Mouse (Mus musculus) heart, embryonic 16.5 days (tissue): Measurements from ENCODE around the gene Urad. TPM values are rescaled to one million over a fixed set of nuclear protein-coding genes. Genes with fewer than 3 reads are reported as not detected.

Experiments
- ATAC-seq: fragments of 200-750 bp; cut with Nextera tagmentation; replicated peaks from 2 replicates; pipeline ENCODE4 v1.8.0; 2017; ENCODE audit warnings: moderate number of reproducible peaks; ENCODE audit not compliant: insufficient read depth, low FRiP score; ENCODE audit errors: extremely low read depth
- H3K27ac ChIP-seq: fragments of 300-500 bp; sonication (generic); 2 replicates; pipeline ENCODE4 v1.5.1; 2014; ENCODE audit warnings: mild to moderate bottlenecking, low read length, control low read depth, moderate library complexity
- H3K27me3 ChIP-seq: fragments of 300-500 bp; sonication (generic); 2 replicates; pipeline ENCODE4 v1.6.1; 2014; ENCODE audit warnings: low read length, mixed read lengths; ENCODE audit not compliant: control insufficient read depth, insufficient read depth
- H3K36me3 ChIP-seq: fragments of 300-500 bp; sonication (generic); 2 replicates; pipeline ENCODE4 v1.6.1; 2014; ENCODE audit not compliant: control insufficient read depth, insufficient read depth
- H3K4me1 ChIP-seq: fragments of 300-500 bp; sonication (generic); 2 replicates; pipeline ENCODE4 v1.6.1; 2014; ENCODE audit warnings: low read length, mixed read lengths; ENCODE audit not compliant: control insufficient read depth, insufficient read depth
- H3K4me2 ChIP-seq: fragments of 300-500 bp; sonication (generic); 2 replicates; pipeline ENCODE4 v1.6.1; 2014; ENCODE audit warnings: low read depth, mild to moderate bottlenecking, control low read depth, low read length
- H3K4me3 ChIP-seq: fragments of 300-500 bp; sonication (generic); 2 replicates; pipeline ENCODE4 v1.5.1; 2014; ENCODE audit warnings: mild to moderate bottlenecking, control low read depth, low read length
- H3K9ac ChIP-seq: fragments of 300-500 bp; sonication (generic); 2 replicates; pipeline ENCODE4 v1.6.1; 2014; ENCODE audit warnings: low read length, control low read depth
- H3K9me3 ChIP-seq: fragments of 300-500 bp; sonication (generic); replicated peaks from 2 replicates; pipeline ENCODE4 v1.6.1; 2016; ENCODE audit warnings: low read length; ENCODE audit not compliant: control insufficient read depth
- WGBS: fragments of 180-500 bp; shearing (Covaris S2); extraction: QIAGEN DNeasy Blood & Tissue Kit; methylation state at CpG from one replicate; pipeline ENCODE4 v1.1.7; 2014; 5-methylcytosine and 5-hydroxymethylcytosine counted together
- microRNA-seq: library from miRNA; unstranded; fragments of <30 nt; microRNA quantifications from one replicate; pipeline ENCODE4, GENCODE M21; 2017
- polyA plus RNA-seq: library from polyadenylated mRNA; unstranded; fragments of >200 nt; fragmentation: Nextera tagmentation; extraction: Ambion mirVana; gene quantifications from 2 replicates; pipeline ENCODE4 v1.2.1, GENCODE M21; 2015

Urad gene
- polyA plus RNA-seq, 1 experiment from 2014 or later: not detected

DNA sequence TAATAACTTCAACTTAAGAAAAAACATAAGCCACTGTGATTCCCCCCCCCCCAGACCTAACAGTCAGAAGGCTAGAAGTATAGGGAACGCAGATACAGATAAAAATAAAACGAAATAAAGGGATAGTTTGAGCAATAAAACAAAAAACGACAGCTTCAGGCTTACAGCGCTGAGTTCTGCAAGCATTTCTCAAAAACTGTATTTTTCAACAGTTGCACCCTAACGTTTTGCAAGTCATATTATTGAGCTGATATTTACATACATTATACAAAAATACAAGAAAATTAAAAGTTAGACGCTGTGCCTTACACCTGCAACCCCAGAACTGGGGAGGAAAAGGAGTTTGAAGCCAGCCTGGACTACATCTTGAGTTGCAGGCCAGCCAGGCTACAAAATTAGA, 52.9 kb downstream of the Urad start:
- no peaks in the 10 kb centered on the region for H3K4me1 ChIP-seq
- H3K27ac ChIP-seq: no peak overlapping the region
- peaks cover 86% of the 10 kb centered on the region for H3K27me3 ChIP-seq
- H3K9me3 ChIP-seq: no peaks in the 10 kb centered on the region
- H3K36me3 ChIP-seq: no peaks in the 10 kb centered on the region
- no peak for ATAC-seq
- no peak overlapping the region for H3K4me3 ChIP-seq
- H3K4me2 ChIP-seq: no peak overlapping the region
- WGBS: 5% methylated on average over 6 of the region's 6 CpGs
- H3K9ac ChIP-seq: no peak overlapping the region

DNA sequence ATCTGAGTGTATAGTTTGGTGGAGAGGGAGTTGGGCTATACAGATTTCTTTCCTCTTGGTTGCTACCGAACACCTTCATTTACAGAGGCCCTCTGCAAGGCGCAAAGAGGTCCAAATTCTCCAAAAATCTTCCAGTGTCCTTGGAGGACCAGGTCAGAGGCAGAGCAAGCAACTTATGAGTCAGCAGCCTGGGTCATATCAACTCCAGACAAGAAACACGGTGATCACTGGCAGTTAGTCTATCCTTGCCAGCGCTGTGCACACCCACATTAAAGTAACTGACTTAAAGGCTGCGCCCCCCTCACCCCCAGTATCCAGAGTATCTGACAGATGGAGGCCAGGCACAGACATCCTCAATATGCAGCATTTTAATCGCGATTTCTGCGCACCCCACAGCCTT, 53.5 kb downstream of the Urad start:
- WGBS: 5% methylated on average over 8 of the region's 8 CpGs
- no peak overlapping the region for H3K27ac ChIP-seq
- ATAC-seq: no peak

DNA sequence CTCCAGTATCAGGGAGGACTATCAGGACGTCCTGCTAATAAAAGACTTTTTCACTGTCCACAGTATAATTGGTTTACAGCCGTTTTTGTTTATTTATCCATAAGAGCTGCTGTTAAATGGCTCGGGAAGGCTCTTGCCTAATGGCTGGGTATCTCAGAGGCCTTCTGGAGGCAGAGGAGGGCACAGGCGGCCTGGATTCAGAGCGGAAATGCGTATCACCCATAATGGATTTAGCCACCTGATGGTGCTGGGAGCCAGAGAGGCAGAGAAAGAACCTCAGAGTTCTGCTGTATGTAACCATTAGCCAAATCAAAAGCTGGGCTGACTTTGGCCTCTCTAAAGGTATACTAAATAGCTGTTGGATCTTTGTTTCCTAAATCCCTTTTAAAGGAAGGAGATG, 54.8 kb downstream of the Urad start:
- ATAC-seq: no peak
- H3K9me3 ChIP-seq: no peaks in the 10 kb centered on the region
- H3K27me3 ChIP-seq: peaks cover 77% of the 10 kb centered on the region
- no peak overlapping the region for H3K9ac ChIP-seq
- no peaks in the 10 kb centered on the region for H3K36me3 ChIP-seq
- 13% methylated on average over 6 of the region's 6 CpGs for WGBS
- H3K27ac ChIP-seq: no peak overlapping the region
- H3K4me2 ChIP-seq: no peak overlapping the region
- no peak overlapping the region for H3K4me3 ChIP-seq
- no peaks in the 10 kb centered on the region for H3K4me1 ChIP-seq

More for the DNA sequence above, 53.5 kb downstream of the Urad start:
- Histone ChIP-seq H3K27me3 (peaks cover 86% of the 10 kb centered on the region), H3K4me1 (no peaks in the 10 kb centered on the region), H3K9ac (no peak overlapping the region), H3K4me3 (no peak overlapping the region), H3K4me2 (no peak overlapping the region), H3K36me3 (no peaks in the 10 kb centered on the region), H3K9me3 (no peaks in the 10 kb centered on the region)

Small RNA genes within 50 kb of the gene (microRNA-seq; reads per million reads assigned to microRNA genes)
- not detected for gene Mir7k

Other genes with a start within 250 kb of the Urad start
- 13.3 and 13.9 TPM in 2 replicates for gene Lnx2, start 245.9 kb downstream of the Urad start, polyA plus RNA-seq
- 87.3 and 89.8 TPM in 2 replicates for gene Polr1d, start 245.4 kb downstream of the Urad start, polyA plus RNA-seq
- not detected in 2 replicates for gene Gsx1, start 133.7 kb downstream of the Urad start, polyA plus RNA-seq
- not detected in 2 replicates for gene Pdx1, start 52.5 kb downstream of the Urad start, polyA plus RNA-seq
- 0.47 TPM in 1 of 2 replicates, not detected in the other for gene Cdx2, start 15.2 kb downstream of the Urad start, polyA plus RNA-seq
- gene Flt3, start 78.0 kb upstream of the Urad start, polyA plus RNA-seq: 0.26 and 0.37 TPM in 2 replicates
- 43.8 and 44.7 TPM in 2 replicates for gene Pan3, start 107.7 kb upstream of the Urad start, polyA plus RNA-seq